Mouse (Mus musculus): ENCODE results near the gene Ppp1r13b.

GRCm38 (mm10) chr12:111803538-111803937 lies 104.4 kb downstream of the Ppp1r13b start:
- TF ChIP-seq CTCF (IDR thresholded peaks at IDR 0.05; ENCODE audit: low read depth) (no peak), EP300 (IDR thresholded peaks at IDR 0.05; ENCODE audit: low read depth) (no peak)
